7 mouse cellular contexts compared by ENCODE assay signal in genomic region chr4:155848434-155849095, GRCm38 (mm10). TPM values are rescaled to one million over a fixed set of nuclear protein-coding genes. Genes with fewer than 3 reads are reported as not detected.
A peak's percentile ranks its signal among the peaks of the same experiment; 100 is the strongest.
DNase-seq lines count a peak whose midpoint lies in the region; ATAC-seq and TF ChIP-seq lines count a peak whose summit lies in the region.

No protein-coding gene starts in this region.

- H3K36me3 ChIP-seq in forebrain, embryonic 16.5 days (ENCODE audit: control insufficient read depth, insufficient read depth) = no peaks in the 10 kb centered on the region
- peaks cover 10% of the 10 kb centered on the region; the same call in 1 of the 2 replicates for H3K36me3 ChIP-seq in kidney, postnatal 0 days (ENCODE audit: insufficient read depth, low read length)
- peaks cover 5% of the 10 kb centered on the region for H3K36me3 ChIP-seq in neural tube, embryonic 12.5 days

- no peak for TF ChIP-seq CTCF in kidney, postnatal 0 days (IDR thresholded peaks at IDR 0.05; ENCODE audit: low read depth)

- H3K4me2 ChIP-seq in forebrain, embryonic 16.5 days (ENCODE audit: low read length) = peak overlapping the region; percentile 98
- peak overlapping the region; percentile 83 for H3K4me2 ChIP-seq in kidney, postnatal 0 days (ENCODE audit: low read length)
- peak overlapping the region; percentile 88 for H3K4me2 ChIP-seq in neural tube, embryonic 12.5 days (replicated peaks)

- H3K4me1 ChIP-seq in forebrain, embryonic 16.5 days (replicated peaks; ENCODE audit: control insufficient read depth, insufficient read depth, low read length) = peaks cover 41% of the 10 kb centered on the region
- H3K4me1 ChIP-seq in kidney, postnatal 0 days (replicated peaks; ENCODE audit: insufficient read depth, low read length) = peaks cover 17% of the 10 kb centered on the region
- peaks cover 27% of the 10 kb centered on the region for H3K4me1 ChIP-seq in neural tube, embryonic 12.5 days

- DNase-seq in thymus, postnatal 4 days = peak; percentile 31
- DNase-seq in thymus, postnatal 0 days (ENCODE audit: low spot score) = no peak
- DNase-seq in kidney, postnatal 0 days (ENCODE audit: low spot score) = no peak
- DNase-seq in cerebellum, adult 8-10 months = no peak

- H3K9me3 ChIP-seq in forebrain, embryonic 16.5 days (ENCODE audit: control insufficient read depth, low read length) = no peaks in the 10 kb centered on the region
- H3K9me3 ChIP-seq in kidney, postnatal 0 days (replicated peaks; ENCODE audit: low read length) = no peaks in the 10 kb centered on the region
- H3K9me3 ChIP-seq in neural tube, embryonic 12.5 days = no peaks in the 10 kb centered on the region

- H3K4me3 ChIP-seq in forebrain, embryonic 16.5 days (replicated peaks; ENCODE audit: low read length) = peak overlapping the region; percentile 68
- H3K4me3 ChIP-seq in kidney, postnatal 0 days (replicated peaks; ENCODE audit: low read depth, low read length) = peak overlapping the region; percentile 76
- H3K4me3 ChIP-seq in neural tube, embryonic 12.5 days = peak overlapping the region; percentile 84

- WGBS in forebrain, embryonic 16.5 days = 55% methylated on average over 7 of the region's 7 CpGs
- 51% methylated on average over 7 of the region's 7 CpGs for WGBS in kidney, postnatal 0 days
- 67% methylated on average over 7 of the region's 7 CpGs for WGBS in neural tube, embryonic 12.5 days

- no peak for ATAC-seq in forebrain, embryonic 16.5 days
- no peak for ATAC-seq in kidney, postnatal 0 days (replicated peaks; ENCODE audit: low FRiP score, low read depth)
- ATAC-seq in neural tube, embryonic 12.5 days (ENCODE audit: low FRiP score, low read depth) = no peak
- ATAC-seq in CD4-positive, CD25-positive, alpha-beta regulatory T cell, adult 4 months = no peak

- no peak overlapping the region for H3K27ac ChIP-seq in forebrain, embryonic 16.5 days (ENCODE audit: low read length)
- peak overlapping the region; percentile 79; the same call in 1 of the 2 replicates for H3K27ac ChIP-seq in kidney, postnatal 0 days
- H3K27ac ChIP-seq in neural tube, embryonic 12.5 days = no peak overlapping the region

- peak overlapping the region; percentile 94 for H3K9ac ChIP-seq in forebrain, embryonic 16.5 days (replicated peaks; ENCODE audit: low read depth, low read length)
- H3K9ac ChIP-seq in kidney, postnatal 0 days (ENCODE audit: low read depth, low read length) = peak overlapping the region; percentile 84
- peak overlapping the region; percentile 80 for H3K9ac ChIP-seq in neural tube, embryonic 12.5 days

- no peaks in the 10 kb centered on the region for H3K27me3 ChIP-seq in forebrain, embryonic 16.5 days (replicated peaks; ENCODE audit: control insufficient read depth, insufficient read depth, low read length)
- no peaks in the 10 kb centered on the region for H3K27me3 ChIP-seq in kidney, postnatal 0 days (ENCODE audit: insufficient read depth, low read length)
- H3K27me3 ChIP-seq in neural tube, embryonic 12.5 days (replicated peaks) = no peaks in the 10 kb centered on the region

RNA-seq across cellular contexts. Expression of gene Dvl1, which starts 1.4 kb away (rescaled TPM):
- 5.7 and 7.6 TPM in 2 replicates for polyA plus RNA-seq in thymus, postnatal 0 days (2015; fragmentation: Nextera tagmentation; extraction: Ambion mirVana)
- polyA plus RNA-seq in forebrain, embryonic 16.5 days (2015; fragmentation: Nextera tagmentation; extraction: Ambion mirVana) = 7.0 and 10.0 TPM in 2 replicates
- polyA plus RNA-seq in kidney, postnatal 0 days (2015; fragmentation: Nextera tagmentation; extraction: Ambion mirVana) = 9.9 and 16.6 TPM in 2 replicates
- polyA plus RNA-seq in neural tube, embryonic 12.5 days (2016; fragmentation: Nextera tagmentation; extraction: Ambion mirVana) = 26.2 and 32.1 TPM in 2 replicates
- 1 to 10 TPM; 2.2 to 4.7 TPM for polyA plus RNA-seq in CD4-positive, CD25-positive, alpha-beta regulatory T cell, adult 4 months (2017; shearing (Covaris generic))

RNA-seq across cellular contexts. Expression of gene Mxra8, which starts 9.1 kb away (rescaled TPM):
- polyA plus RNA-seq in thymus, postnatal 0 days (2015; fragmentation: Nextera tagmentation; extraction: Ambion mirVana) = 15.1 and 18.1 TPM in 2 replicates
- polyA plus RNA-seq in forebrain, embryonic 16.5 days (2015; fragmentation: Nextera tagmentation; extraction: Ambion mirVana) = 16.9 and 19.8 TPM in 2 replicates
- 100 and 111 TPM in 2 replicates for polyA plus RNA-seq in kidney, postnatal 0 days (2015; fragmentation: Nextera tagmentation; extraction: Ambion mirVana)
- polyA plus RNA-seq in neural tube, embryonic 12.5 days (2016; fragmentation: Nextera tagmentation; extraction: Ambion mirVana) = 26.7 and 27.1 TPM in 2 replicates
- 1 to 10 TPM; 2.1 to 2.3 TPM for polyA plus RNA-seq in CD4-positive, CD25-positive, alpha-beta regulatory T cell, adult 4 months (2017; shearing (Covaris generic))

RNA-seq across cellular contexts. Expression of gene Tas1r3, which starts 14.6 kb away (rescaled TPM):
- 0.16 and 0.28 TPM in 2 replicates for polyA plus RNA-seq in thymus, postnatal 0 days (2015; fragmentation: Nextera tagmentation; extraction: Ambion mirVana)
- 0.72 and 0.84 TPM in 2 replicates for polyA plus RNA-seq in forebrain, embryonic 16.5 days (2015; fragmentation: Nextera tagmentation; extraction: Ambion mirVana)
- 0.18 TPM in 2 replicates for polyA plus RNA-seq in kidney, postnatal 0 days (2015; fragmentation: Nextera tagmentation; extraction: Ambion mirVana)
- 0.28 and 0.56 TPM in 2 replicates for polyA plus RNA-seq in neural tube, embryonic 12.5 days (2016; fragmentation: Nextera tagmentation; extraction: Ambion mirVana)
- under 1 TPM; 0.62 to 0.66 TPM for polyA plus RNA-seq in CD4-positive, CD25-positive, alpha-beta regulatory T cell, adult 4 months (2017; shearing (Covaris generic))

RNA-seq across cellular contexts. Expression of gene Aurkaip1, which starts 17.5 kb away (rescaled TPM):
- 187 and 198 TPM in 2 replicates for polyA plus RNA-seq in thymus, postnatal 0 days (2015; fragmentation: Nextera tagmentation; extraction: Ambion mirVana)
- 111 and 121 TPM in 2 replicates for polyA plus RNA-seq in forebrain, embryonic 16.5 days (2015; fragmentation: Nextera tagmentation; extraction: Ambion mirVana)
- 169 and 171 TPM in 2 replicates for polyA plus RNA-seq in kidney, postnatal 0 days (2015; fragmentation: Nextera tagmentation; extraction: Ambion mirVana)
- 142 and 144 TPM in 2 replicates for polyA plus RNA-seq in neural tube, embryonic 12.5 days (2016; fragmentation: Nextera tagmentation; extraction: Ambion mirVana)
- 100 to 1,000 TPM; 167 to 217 TPM for polyA plus RNA-seq in CD4-positive, CD25-positive, alpha-beta regulatory T cell, adult 4 months (2017; shearing (Covaris generic))

RNA-seq across cellular contexts. Expression of gene Cptp, which starts 20.7 kb away (rescaled TPM):
- polyA plus RNA-seq in thymus, postnatal 0 days (2015; fragmentation: Nextera tagmentation; extraction: Ambion mirVana) = 9.4 and 11.4 TPM in 2 replicates
- polyA plus RNA-seq in forebrain, embryonic 16.5 days (2015; fragmentation: Nextera tagmentation; extraction: Ambion mirVana) = 22.5 and 23.8 TPM in 2 replicates
- 14.8 and 17.2 TPM in 2 replicates for polyA plus RNA-seq in kidney, postnatal 0 days (2015; fragmentation: Nextera tagmentation; extraction: Ambion mirVana)
- polyA plus RNA-seq in neural tube, embryonic 12.5 days (2016; fragmentation: Nextera tagmentation; extraction: Ambion mirVana) = 19.5 and 22.1 TPM in 2 replicates
- 10 to 100 TPM; 17.0 to 20.1 TPM for polyA plus RNA-seq in CD4-positive, CD25-positive, alpha-beta regulatory T cell, adult 4 months (2017; shearing (Covaris generic))
